Mouse (Mus musculus) myocyte (in vitro differentiated cells): ENCODE measurements around the gene Olfr350. TPM values are rescaled to one million over a fixed set of nuclear protein-coding genes. Genes with fewer than 3 reads are reported as not detected.

Source experiments
- H3K27me3 ChIP-seq: one replicate; pipeline ENCODE4 v1.6.1; 2011; ENCODE audit not compliant: control insufficient read depth, insufficient read depth, insufficient read length
- H3K36me3 ChIP-seq: one replicate; pipeline ENCODE4 v1.6.1; 2011; ENCODE audit not compliant: control insufficient read depth, insufficient read depth
- H3K4me2 ChIP-seq: one replicate; pipeline ENCODE4 v1.6.1; 2011; ENCODE audit warnings: low read depth, control low read depth
- H3K4me3 ChIP-seq: one replicate; pipeline ENCODE4 v1.5.1; 2011; ENCODE audit warnings: mild to moderate bottlenecking, control low read depth, moderate library complexity
- H3K79me2 ChIP-seq: one replicate; pipeline ENCODE4 v1.6.1; 2011; ENCODE audit not compliant: control insufficient read depth, insufficient read depth
- H3ac ChIP-seq: one replicate; pipeline ENCODE4 v1.6.1; 2011; ENCODE audit not compliant: control insufficient read depth, insufficient read length
- E2F4 ChIP-seq: IDR thresholded peaks from one replicate; pipeline ENCODE4 v1.6.1; 2011; ENCODE audit warnings: mild to moderate bottlenecking, control low read depth, moderate library complexity; ENCODE audit not compliant: insufficient read depth
- REST ChIP-seq: IDR thresholded peaks from one replicate; pipeline ENCODE4 v1.6.1; 2011; ENCODE audit warnings: mild to moderate bottlenecking, control low read depth, moderate library complexity; ENCODE audit not compliant: insufficient read depth, insufficient read length
- TCF12 ChIP-seq: IDR thresholded peaks from one replicate; pipeline ENCODE4 v1.6.1; 2011; ENCODE audit warnings: mild to moderate bottlenecking, control low read depth; ENCODE audit not compliant: poor library complexity, insufficient read depth, severe bottlenecking
- TCF3 ChIP-seq: IDR thresholded peaks from one replicate; pipeline ENCODE4 v1.6.1; 2011; ENCODE audit warnings: low read depth, control low read depth; ENCODE audit not compliant: insufficient read length
- USF1 ChIP-seq: IDR thresholded peaks from one replicate; pipeline ENCODE4 v1.6.1; 2011; ENCODE audit warnings: low read depth, mild to moderate bottlenecking, control low read depth, moderate library complexity
- polyA plus RNA-seq: library from polyadenylated mRNA; unstranded; fragments of >200 nt; fragmentation: generic; extraction: Trizol; gene quantifications from one replicate; pipeline ENCODE4 v1.2.1, GENCODE M21; 2012; ENCODE audit warnings: missing spikeins

Olfr350 gene
- polyA plus RNA-seq, 1 experiment: not detected

- Histone ChIP-seq H3K79me2 (no peaks in the 10 kb centered on the region), H3K4me3 (no peak overlapping the region), H3K36me3 (no peaks in the 10 kb centered on the region), H3K27me3 (no peaks in the 10 kb centered on the region), H3ac (no peak overlapping the region), H3K4me2 (no peak overlapping the region)
- TF ChIP-seq USF1 (no peak), REST (no peak), TCF12 (no peak), TCF3 (no peak), E2F4 (no peak)
Measured at GRCm38 (mm10) chr2:36897114-36897513, 51.0 kb downstream of the Olfr350 start.

Other genes starting within 250 kb of the Olfr350 start
- gene Olfr345, start 206.3 kb upstream of the Olfr350 start, polyA plus RNA-seq: not detected
- not detected for gene Olfr346, start 160.5 kb upstream of the Olfr350 start, polyA plus RNA-seq
- not detected for gene Olfr347, start 114.4 kb upstream of the Olfr350 start, polyA plus RNA-seq
- gene Olfr348, start 62.0 kb upstream of the Olfr350 start, polyA plus RNA-seq: not detected
- gene Olfr50, start 55.8 kb upstream of the Olfr350 start, polyA plus RNA-seq: not detected
- gene Olfr3, start 29.3 kb upstream of the Olfr350 start, polyA plus RNA-seq: not detected
- gene Olfr351, start 16.4 kb downstream of the Olfr350 start, polyA plus RNA-seq: not detected
- not detected for gene Olfr352, start 22.1 kb downstream of the Olfr350 start, polyA plus RNA-seq
- gene Olfr353, start 46.6 kb downstream of the Olfr350 start, polyA plus RNA-seq: not detected
- gene Olfr354, start 59.4 kb downstream of the Olfr350 start, polyA plus RNA-seq: not detected
- gene Olfr355, start 82.6 kb downstream of the Olfr350 start, polyA plus RNA-seq: not detected
- gene Olfr356, start 90.8 kb downstream of the Olfr350 start, polyA plus RNA-seq: not detected
- not detected for gene Olfr357, start 147.5 kb downstream of the Olfr350 start, polyA plus RNA-seq
- not detected for gene Olfr358, start 163.0 kb downstream of the Olfr350 start, polyA plus RNA-seq
- not detected for gene Olfr360, start 219.4 kb downstream of the Olfr350 start, polyA plus RNA-seq
- gene Olfr361, start 243.0 kb downstream of the Olfr350 start, polyA plus RNA-seq: not detected